Mouse (Mus musculus): ENCODE results near the gene Pip5k1c.

DNA sequence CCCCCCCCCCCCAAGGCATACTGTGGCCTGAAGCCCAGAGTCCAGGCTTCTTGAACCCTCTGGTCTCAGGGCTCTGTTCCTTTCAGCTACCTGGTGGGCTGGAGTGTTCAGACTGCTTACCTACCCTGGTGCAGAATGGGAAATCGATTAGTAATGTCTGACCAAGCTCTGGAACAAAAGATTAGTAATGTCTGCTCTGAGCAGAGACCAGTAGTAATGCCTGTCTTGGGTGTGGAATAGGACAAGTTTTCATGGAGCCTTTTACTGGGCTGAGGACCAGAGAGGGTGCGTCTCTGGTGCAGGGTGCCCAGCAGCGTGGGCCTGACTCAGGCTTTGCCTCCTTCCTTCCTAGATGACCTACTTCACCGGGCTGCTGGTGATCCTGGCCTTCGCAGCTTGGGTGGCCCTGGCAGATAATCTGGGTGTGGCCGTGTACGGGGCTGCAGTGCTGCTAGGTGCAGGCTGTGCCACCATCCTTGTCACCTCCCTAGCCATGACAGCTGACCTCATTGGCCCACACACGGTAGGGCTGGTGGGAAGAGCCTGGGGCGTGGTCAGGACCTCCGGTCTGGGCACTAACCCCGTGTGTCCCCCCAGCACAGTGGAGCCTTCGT lies 69.7 kb downstream of the Pip5k1c start:
- no peak for TF ChIP-seq POLR2A (IDR thresholded peaks at IDR 0.05; ENCODE audit: borderline replicate concordance, extremely low read depth, low read depth, low read length)
- TF ChIP-seq CTCF (IDR thresholded peaks at IDR 0.05; ENCODE audit: insufficient read depth, low read length) = no peak

Measured in lung, adult 2 months (tissue).